Mouse (Mus musculus) R1 (cell line): ENCODE measurements at regions not wholly inside any gene's neighbourhood (a gene's known extent, or its start where the extent isn't known, plus 50 kb on each side); places are given as distances from the start of the nearest gene placed in this dataset.

ENCODE experiments used
- DNase-seq: peaks from one replicate; pipeline ENCODE4 v3.0.0-alpha.2; 2018; ENCODE audit warnings: low read depth, low spot score

GRCm38 (mm10) chr13:19883896-19884658, 60.0 kb upstream of the Gpr141 start:
- no peak for DNase-seq

- DNase-seq = no peak
Measured at GRCm38 (mm10) chr13:19882889-19883288, 58.8 kb upstream of the Gpr141 start.

GRCm38 (mm10) chr13:19881772-19882171, 57.7 kb upstream of the Gpr141 start:
- no peak for DNase-seq

- no peak for DNase-seq
Measured at GRCm38 (mm10) chr13:19874621-19875249, 50.7 kb upstream of the Gpr141 start.
